10 mouse cellular contexts compared by ENCODE assay signal in the genomic region with DNA sequence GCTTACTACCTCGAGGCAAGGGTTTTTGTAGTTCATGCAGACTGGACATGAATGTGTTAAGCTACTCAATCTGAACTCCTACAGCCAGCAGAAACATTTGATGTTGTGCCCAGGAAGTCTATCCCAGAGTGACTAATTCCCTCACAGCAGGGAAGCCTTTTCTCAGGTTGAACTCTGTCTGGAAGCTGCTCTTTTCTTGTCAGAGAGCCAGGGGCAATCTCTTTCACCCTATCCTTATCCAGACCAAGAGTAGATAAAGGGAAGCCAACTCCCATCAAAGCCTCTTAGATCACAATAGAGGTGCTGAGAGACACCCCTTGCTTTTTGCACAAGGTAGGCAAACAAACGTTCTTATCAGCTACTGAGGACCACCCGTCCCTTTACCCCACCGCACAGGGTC.
DNase-seq lines count a peak whose midpoint lies in the region; ATAC-seq and TF ChIP-seq lines count a peak whose summit lies in the region.
"Had no signal": no experiment of that assay in that cellular context is flagged by ENCODE, and none has a peak within 500 bp of the region (broad histone marks: within the 10 kb centered on the region; RNA-seq: fewer than 3 reads in every experiment).

No protein-coding gene starts in this region.

- 0 out of 2 replicates have a peak, but pooled peaks cover 2% of the 10 kb centered on the region for H3K9me3 ChIP-seq in hindbrain, postnatal 0 days (ENCODE audit: low read length)
- H3K9me3 ChIP-seq in hindbrain, embryonic 10.5 days: no peaks in the 10 kb centered on the region
- H3K9me3 ChIP-seq in lung, postnatal 0 days (ENCODE audit: low read length): no peaks in the 10 kb centered on the region
- H3K9me3 ChIP-seq: neural tube, embryonic 15.5 days had no signal

- DNase-seq in hindbrain, postnatal 0 days (ENCODE audit: low spot score): peak; percentile 43
- no peak for DNase-seq in hindbrain, embryonic 10.5 days (ENCODE audit: low spot score)
- DNase-seq in Muller cell, postnatal 12 days (ENCODE audit: inconsistent ontology term): peak; percentile 88
- DNase-seq in ZHBTc4 (ENCODE audit: low read depth, low spot score): peak; percentile 40
- peak; percentile 32 for DNase-seq in lung, postnatal 0 days (ENCODE audit: low spot score)
- DNase-seq in testis, postnatal 14 days (ENCODE audit: low spot score): no peak
- DNase-seq: cerebellum, adult 11 months; kidney, adult 9 months had no signal

- H3K27ac ChIP-seq in hindbrain, postnatal 0 days: no peak overlapping the region
- H3K27ac ChIP-seq in hindbrain, embryonic 10.5 days: no peak overlapping the region
- no peak overlapping the region for H3K27ac ChIP-seq in lung, postnatal 0 days (ENCODE audit: low read length)
- H3K27ac ChIP-seq: neural tube, embryonic 15.5 days had no signal

- H3K36me3 ChIP-seq in hindbrain, postnatal 0 days (ENCODE audit: insufficient read depth, low read length): no peaks in the 10 kb centered on the region
- no peaks in the 10 kb centered on the region for H3K36me3 ChIP-seq in hindbrain, embryonic 10.5 days
- no peaks in the 10 kb centered on the region for H3K36me3 ChIP-seq in lung, postnatal 0 days (ENCODE audit: insufficient read depth, low read length)
- H3K36me3 ChIP-seq: neural tube, embryonic 15.5 days had no signal

- TF ChIP-seq EP300 in lung, postnatal 0 days (IDR thresholded peaks at IDR 0.05): no peak

- no peak for TF ChIP-seq CTCF in hindbrain, postnatal 0 days (IDR thresholded peaks at IDR 0.05; ENCODE audit: low read depth)
- no peak for TF ChIP-seq CTCF in lung, postnatal 0 days (IDR thresholded peaks at IDR 0.05)

- no peaks in the 10 kb centered on the region for H3K27me3 ChIP-seq in hindbrain, postnatal 0 days (ENCODE audit: insufficient read depth, low read length)
- no peaks in the 10 kb centered on the region for H3K27me3 ChIP-seq in hindbrain, embryonic 10.5 days (ENCODE audit: insufficient read depth, poor library complexity, severe bottlenecking)
- H3K27me3 ChIP-seq in lung, postnatal 0 days (replicated peaks; ENCODE audit: insufficient read depth, low read length): no peaks in the 10 kb centered on the region
- H3K27me3 ChIP-seq: neural tube, embryonic 15.5 days had no signal

- H3K9ac ChIP-seq in hindbrain, postnatal 0 days (replicated peaks; ENCODE audit: low read length): no peak overlapping the region
- H3K9ac ChIP-seq in lung, postnatal 0 days (replicated peaks; ENCODE audit: low read depth): no peak overlapping the region
- H3K9ac ChIP-seq: neural tube, embryonic 15.5 days had no signal

- ATAC-seq in hindbrain, postnatal 0 days: no peak
- ATAC-seq in lung, postnatal 0 days: 0 out of 2 replicates have a peak, but pooled peaks have one; percentile 14
- ATAC-seq in erythroid progenitor cell, adult 5-6 weeks (replicated peaks; ENCODE audit: low FRiP score, poor library complexity, severe bottlenecking): no peak

- 35% methylated on average over 4 of the region's 4 CpGs for WGBS in hindbrain, postnatal 0 days
- 42% methylated on average over 4 of the region's 4 CpGs for WGBS in hindbrain, embryonic 10.5 days
- WGBS in lung, postnatal 0 days: 19% methylated on average over 4 of the region's 4 CpGs

- H3K4me1 ChIP-seq in hindbrain, postnatal 0 days (ENCODE audit: insufficient read depth, low read length): no peaks in the 10 kb centered on the region
- H3K4me1 ChIP-seq in hindbrain, embryonic 10.5 days (replicated peaks): no peaks in the 10 kb centered on the region
- H3K4me1 ChIP-seq in lung, postnatal 0 days (ENCODE audit: insufficient read depth, low read depth, low read length): peaks cover 11% of the 10 kb centered on the region; the same call in 1 of the 2 replicates
- H3K4me1 ChIP-seq: neural tube, embryonic 15.5 days had no signal

- no peak overlapping the region for H3K4me3 ChIP-seq in hindbrain, postnatal 0 days (ENCODE audit: low read length)
- no peak overlapping the region for H3K4me3 ChIP-seq in hindbrain, embryonic 10.5 days
- H3K4me3 ChIP-seq in lung, postnatal 0 days (ENCODE audit: low read depth, low read length): no peak overlapping the region
- H3K4me3 ChIP-seq: neural tube, embryonic 15.5 days had no signal

- no peak overlapping the region for H3K4me2 ChIP-seq in hindbrain, postnatal 0 days (ENCODE audit: low read depth, low read length)
- no peak overlapping the region for H3K4me2 ChIP-seq in lung, postnatal 0 days (replicated peaks; ENCODE audit: low read depth, low read length)
- H3K4me2 ChIP-seq: neural tube, embryonic 15.5 days had no signal

Comparison
In these comparisons a context has a peak if more than half of its experiments do, and no peak if none do; other contexts are left out.
1. DNase-seq: peak in hindbrain, postnatal 0 days (single experiment), Muller cell, postnatal 12 days (single experiment), ZHBTc4 (single experiment) and lung, postnatal 0 days (single experiment); none in hindbrain, embryonic 10.5 days (single experiment) and testis, postnatal 14 days (single experiment).